ENCODE assay signal across 14 mouse cellular contexts in genomic region chr6:88981544-88981943, GRCm38 (mm10).
A peak's percentile ranks its signal among the peaks of the same experiment; 100 is the strongest.
DNase-seq lines count a peak whose midpoint lies in the region; ATAC-seq lines count a peak whose summit lies in the region.
"Had no signal": no experiment of that assay in that cellular context is flagged by ENCODE, and none has a peak within 500 bp of the region (broad histone marks: within the 10 kb centered on the region; RNA-seq: fewer than 3 reads in every experiment).

No protein-coding gene starts in this region.

- DNase-seq in adrenal gland, postnatal 14 days: peak; percentile 29
- DNase-seq in adrenal gland, postnatal 4 days (ENCODE audit: low spot score in 2 of 2): no peak
- DNase-seq in embryonic facial prominence, embryonic 14.5 days (ENCODE audit: low spot score): peak; percentile 56
- DNase-seq in layer of hippocampus, postnatal 10 days (ENCODE audit: low spot score in 2 of 2): no peak
- no peak for DNase-seq in kidney, adult 9 months
- DNase-seq: cerebellum, adult 18-20 months; heart, adult 18-20 months; right cerebral cortex, adult 18-20 months had no signal

- H3K36me3 ChIP-seq in embryonic facial prominence, embryonic 14.5 days (ENCODE audit: control insufficient read depth, insufficient read depth, low read length): no peaks in the 10 kb centered on the region
- no peaks in the 10 kb centered on the region for H3K36me3 ChIP-seq in hindbrain, embryonic 15.5 days
- H3K36me3 ChIP-seq in midbrain, embryonic 16.5 days (ENCODE audit: control insufficient read depth, insufficient read depth, low read length): no peaks in the 10 kb centered on the region
- H3K36me3 ChIP-seq: G1E; limb, embryonic 12.5 days had no signal

- no peak overlapping the region for H3K9ac ChIP-seq in embryonic facial prominence, embryonic 14.5 days (ENCODE audit: low read depth, low read length)
- no peak overlapping the region for H3K9ac ChIP-seq in hindbrain, embryonic 15.5 days
- H3K9ac ChIP-seq in midbrain, embryonic 16.5 days (ENCODE audit: low read depth, low read length): peak overlapping the region; percentile 43
- H3K9ac ChIP-seq: limb, embryonic 12.5 days had no signal

- H3K9me3 ChIP-seq in embryonic facial prominence, embryonic 14.5 days (ENCODE audit: control insufficient read depth, low read length): no peaks in the 10 kb centered on the region
- H3K9me3 ChIP-seq in hindbrain, embryonic 15.5 days: no peaks in the 10 kb centered on the region
- H3K9me3 ChIP-seq in midbrain, embryonic 16.5 days (replicated peaks; ENCODE audit: control insufficient read depth, low read length, poor library complexity, severe bottlenecking): no peaks in the 10 kb centered on the region
- H3K9me3 ChIP-seq: G1E; limb, embryonic 12.5 days had no signal

- H3K4me2 ChIP-seq in embryonic facial prominence, embryonic 14.5 days (ENCODE audit: low read depth, low read length): no peak overlapping the region
- H3K4me2 ChIP-seq in hindbrain, embryonic 15.5 days: no peak overlapping the region
- H3K4me2 ChIP-seq in midbrain, embryonic 16.5 days (ENCODE audit: low read length): peak overlapping the region; percentile 30; the same call in 1 of the 2 replicates
- H3K4me2 ChIP-seq: limb, embryonic 12.5 days had no signal

- no peak overlapping the region for H3K27ac ChIP-seq in embryonic facial prominence, embryonic 14.5 days (replicated peaks; ENCODE audit: low read depth, low read length)
- H3K27ac ChIP-seq in hindbrain, embryonic 15.5 days (replicated peaks): 0 out of 2 replicates have a peak overlapping the region, but pooled peaks have one; percentile 6
- H3K27ac ChIP-seq in midbrain, embryonic 16.5 days (ENCODE audit: low read length): peak overlapping the region; percentile 71
- H3K27ac ChIP-seq: limb, embryonic 12.5 days had no signal

- no peak overlapping the region for H3K4me3 ChIP-seq in embryonic facial prominence, embryonic 14.5 days (ENCODE audit: low read depth, low read length)
- H3K4me3 ChIP-seq in hindbrain, embryonic 15.5 days: no peak overlapping the region
- no peak overlapping the region for H3K4me3 ChIP-seq in midbrain, embryonic 16.5 days (ENCODE audit: low read depth, low read length)
- H3K4me3 ChIP-seq: erythroblast, embryonic 14.5 days; limb, embryonic 12.5 days had no signal

- H3K4me1 ChIP-seq in embryonic facial prominence, embryonic 14.5 days (ENCODE audit: control insufficient read depth, insufficient read depth, low read length): no peaks in the 10 kb centered on the region
- peaks cover 55% of the 10 kb centered on the region for H3K4me1 ChIP-seq in hindbrain, embryonic 15.5 days (replicated peaks)
- H3K4me1 ChIP-seq in midbrain, embryonic 16.5 days (ENCODE audit: control insufficient read depth, insufficient read depth, low read length): peaks cover 77% of the 10 kb centered on the region

- WGBS in embryonic facial prominence, embryonic 14.5 days: 15% methylated on average over 7 of the region's 7 CpGs
- WGBS in hindbrain, embryonic 15.5 days: 10% methylated on average over 7 of the region's 7 CpGs
- WGBS in midbrain, embryonic 16.5 days: 9% methylated on average over 7 of the region's 7 CpGs

- H3K27me3 ChIP-seq in embryonic facial prominence, embryonic 14.5 days (replicated peaks; ENCODE audit: control insufficient read depth, insufficient read depth, low read length): no peaks in the 10 kb centered on the region; the same call in 1 of the 2 replicates
- no peaks in the 10 kb centered on the region; the same call in 1 of the 2 replicates for H3K27me3 ChIP-seq in hindbrain, embryonic 15.5 days
- no peaks in the 10 kb centered on the region for H3K27me3 ChIP-seq in midbrain, embryonic 16.5 days (ENCODE audit: control insufficient read depth, insufficient read depth, low read depth, low read length)

- ATAC-seq in embryonic facial prominence, embryonic 14.5 days (ENCODE audit: low read depth): peak; percentile 57; the same call in 1 of the 2 replicates
- peak; percentile 24; the same call in 1 of the 2 replicates for ATAC-seq in hindbrain, embryonic 15.5 days (ENCODE audit: low FRiP score, low read depth)
- ATAC-seq in midbrain, embryonic 16.5 days: no peak
- ATAC-seq in erythroblast, adult 5-6 weeks (replicated peaks; ENCODE audit: low FRiP score, poor library complexity, severe bottlenecking): no peak

Comparison
In these comparisons a context has a peak if more than half of its experiments do, and no peak if none do; other contexts are left out.
1. DNase-seq: peak in adrenal gland, postnatal 14 days (single experiment) and embryonic facial prominence, embryonic 14.5 days (single experiment); none in adrenal gland, postnatal 4 days (0 of 2), layer of hippocampus, postnatal 10 days (0 of 2) and kidney, adult 9 months (single experiment).
2. ATAC-seq: peak in embryonic facial prominence, embryonic 14.5 days (single experiment) and hindbrain, embryonic 15.5 days (single experiment); none in midbrain, embryonic 16.5 days (single experiment) and erythroblast, adult 5-6 weeks (single experiment).